Mouse (Mus musculus) liver, embryonic 12.5 days (tissue): ENCODE results near the gene Lemd2. TPM values are rescaled to one million over a fixed set of nuclear protein-coding genes. Genes with fewer than 3 reads are reported as not detected.

Source experiments
- ATAC-seq: fragments of 200-750 bp; cut with Nextera tagmentation; 2 replicates; pipeline ENCODE4 v1.8.0; 2017; ENCODE audit warnings: moderate number of reproducible peaks, mild to moderate bottlenecking, moderate library complexity
- H3K27ac ChIP-seq: fragments of 300-500 bp; sonication (generic); 2 replicates; pipeline ENCODE4 v1.5.1; 2016; ENCODE audit warnings: mild to moderate bottlenecking
- H3K27me3 ChIP-seq: fragments of 300-500 bp; sonication (generic); replicated peaks from 2 replicates; pipeline ENCODE4 v1.6.1; 2016; ENCODE audit warnings: mild to moderate bottlenecking, moderate library complexity
- H3K36me3 ChIP-seq: fragments of 300-500 bp; sonication (generic); 2 replicates; pipeline ENCODE4 v1.6.1; 2016; ENCODE audit warnings: mild to moderate bottlenecking, moderate library complexity
- H3K4me1 ChIP-seq: fragments of 300-500 bp; sonication (generic); 2 replicates; pipeline ENCODE4 v1.6.1; 2016
- H3K4me2 ChIP-seq: fragments of 300-500 bp; sonication (generic); 2 replicates; pipeline ENCODE4 v1.6.1; 2016; ENCODE audit warnings: mild to moderate bottlenecking, moderate library complexity
- H3K4me3 ChIP-seq: fragments of 300-500 bp; sonication (generic); 2 replicates; pipeline ENCODE4 v1.5.1; 2016; ENCODE audit warnings: mild to moderate bottlenecking, moderate library complexity
- H3K9ac ChIP-seq: fragments of 300-500 bp; sonication (generic); 2 replicates; pipeline ENCODE4 v1.6.1; 2016; ENCODE audit warnings: mild to moderate bottlenecking, moderate library complexity
- H3K9me3 ChIP-seq: fragments of 300-500 bp; sonication (generic); replicated peaks from 2 replicates; pipeline ENCODE4 v1.6.1; 2016; ENCODE audit warnings: mild to moderate bottlenecking, moderate library complexity
- WGBS: fragments of 180-500 bp; shearing (Covaris S2); methylation state at CpG from one replicate; pipeline ENCODE4 v1.1.7; 2016; ENCODE audit not compliant: insufficient replicate concordance; 5-methylcytosine and 5-hydroxymethylcytosine counted together
- polyA plus RNA-seq: library from polyadenylated mRNA; unstranded; fragments of >200 nt; fragmentation: Nextera tagmentation; extraction: Ambion mirVana; gene quantifications from 2 replicates; pipeline ENCODE4 v1.2.1, GENCODE M21; 2016

Lemd2 gene
- polyA plus RNA-seq, 1 experiment from 2014 or later, result 13.1 TPM

GRCm38 (mm10) chr17:27168569-27168968 is 35.7 kb downstream of the Lemd2 start:
- Histone ChIP-seq H3K9me3 (no peaks in the 10 kb centered on the region), H3K27ac (no peak overlapping the region), H3K4me1 (peaks cover 29% of the 10 kb centered on the region), H3K9ac (no peak overlapping the region), H3K36me3 (no peaks in the 10 kb centered on the region), H3K4me2 (no peak overlapping the region), H3K27me3 (peaks cover 23% of the 10 kb centered on the region), H3K4me3 (no peak overlapping the region)
- WGBS, result 80% methylated on average over 4 of the region's 4 CpGs
- no peak for ATAC-seq

- Histone ChIP-seq H3K9me3 (no peaks in the 10 kb centered on the region), H3K4me3 (no peak within 1 kb of the TSS), H3K4me2 (no peak within 1 kb of the TSS), H3K9ac (no peak within 1 kb of the TSS), H3K27ac (no peak within 1 kb of the TSS), H3K4me1 (peaks cover 23% of the 10 kb centered on the region), H3K36me3 (no peaks in the 10 kb centered on the region), H3K27me3 (peaks cover 23% of the 10 kb centered on the region)
- WGBS, result 53% methylated on average over 4 of the region's 4 CpGs
- ATAC-seq, result no peak
Observed at GRCm38 (mm10) chr17:27167545-27167944, 36.7 kb downstream of the Lemd2 start, which contains the start of gene Ip6k3. Gene Ip6k3 (minus strand): TSS chr17:27167795.

GRCm38 (mm10) chr17:27166901-27167300 is 37.4 kb downstream of the Lemd2 start:
- no peak overlapping the region for H3K27ac ChIP-seq
- H3K9ac ChIP-seq, result no peak overlapping the region
- peaks cover 18% of the 10 kb centered on the region for H3K27me3 ChIP-seq
- no peaks in the 10 kb centered on the region for H3K9me3 ChIP-seq
- no peak for ATAC-seq
- peaks cover 23% of the 10 kb centered on the region for H3K4me1 ChIP-seq
- H3K4me3 ChIP-seq, result no peak overlapping the region
- H3K4me2 ChIP-seq, result no peak overlapping the region
- 57% methylated on average over 6 of the region's 6 CpGs for WGBS
- no peaks in the 10 kb centered on the region for H3K36me3 ChIP-seq

GRCm38 (mm10) chr17:27165054-27165773 is 39.1 kb downstream of the Lemd2 start:
- peak overlapping the region; percentile 48 for H3K27ac ChIP-seq
- peak overlapping the region; percentile 33 for H3K4me2 ChIP-seq
- no peaks in the 10 kb centered on the region for H3K9me3 ChIP-seq
- H3K36me3 ChIP-seq, result no peaks in the 10 kb centered on the region
- 65% methylated on average over 8 of the region's 8 CpGs for WGBS
- H3K9ac ChIP-seq, result peak overlapping the region; percentile 22; the same call in 1 of the 2 replicates
- H3K27me3 ChIP-seq, result peaks cover 11% of the 10 kb centered on the region; the same call in 1 of the 2 replicates
- peaks cover 25% of the 10 kb centered on the region for H3K4me1 ChIP-seq
- H3K4me3 ChIP-seq, result no peak overlapping the region
- no peak for ATAC-seq

GRCm38 (mm10) chr17:27160905-27161304 is 43.4 kb downstream of the Lemd2 start:
- Histone ChIP-seq H3K9me3 (no peaks in the 10 kb centered on the region), H3K27me3 (peaks cover 9% of the 10 kb centered on the region; the same call in 1 of the 2 replicates), H3K4me2 (no peak overlapping the region), H3K9ac (no peak overlapping the region), H3K27ac (no peak overlapping the region), H3K36me3 (no peaks in the 10 kb centered on the region), H3K4me1 (peaks cover 42% of the 10 kb centered on the region), H3K4me3 (no peak overlapping the region)
- ATAC-seq, result no peak
- 67% methylated on average over 4 of the region's 4 CpGs for WGBS

- no peak for ATAC-seq
- H3K36me3 ChIP-seq, result no peaks in the 10 kb centered on the region
- H3K4me3 ChIP-seq, result no peak overlapping the region
- H3K27me3 ChIP-seq, result peaks cover 9% of the 10 kb centered on the region; the same call in 1 of the 2 replicates
- no peaks in the 10 kb centered on the region for H3K9me3 ChIP-seq
- peaks cover 44% of the 10 kb centered on the region for H3K4me1 ChIP-seq
- H3K4me2 ChIP-seq, result no peak overlapping the region
- no peak overlapping the region for H3K27ac ChIP-seq
- H3K9ac ChIP-seq, result no peak overlapping the region
- 55% methylated on average over 7 of the region's 7 CpGs for WGBS
Observed at GRCm38 (mm10) chr17:27159169-27159568, 45.1 kb downstream of the Lemd2 start.

GRCm38 (mm10) chr17:27158439-27158838 is 45.8 kb downstream of the Lemd2 start:
- no peak overlapping the region for H3K4me2 ChIP-seq
- peaks cover 52% of the 10 kb centered on the region for H3K4me1 ChIP-seq
- no peak overlapping the region for H3K27ac ChIP-seq
- no peaks in the 10 kb centered on the region for H3K9me3 ChIP-seq
- peaks cover 9% of the 10 kb centered on the region; the same call in 1 of the 2 replicates for H3K27me3 ChIP-seq
- 85% methylated on average over 6 of the region's 6 CpGs for WGBS
- no peaks in the 10 kb centered on the region for H3K36me3 ChIP-seq
- H3K4me3 ChIP-seq, result no peak overlapping the region
- no peak for ATAC-seq
- H3K9ac ChIP-seq, result no peak overlapping the region

GRCm38 (mm10) chr17:27155752-27156151 is 48.5 kb downstream of the Lemd2 start:
- 80% methylated on average over 8 of the region's 8 CpGs for WGBS
- H3K4me3 ChIP-seq, result no peak overlapping the region
- H3K27ac ChIP-seq, result no peak overlapping the region
- H3K36me3 ChIP-seq, result no peaks in the 10 kb centered on the region
- H3K9me3 ChIP-seq, result no peaks in the 10 kb centered on the region
- no peak for ATAC-seq
- peaks cover 76% of the 10 kb centered on the region for H3K4me1 ChIP-seq
- peaks cover 9% of the 10 kb centered on the region for H3K27me3 ChIP-seq
- H3K4me2 ChIP-seq, result no peak overlapping the region
- no peak overlapping the region for H3K9ac ChIP-seq

GRCm38 (mm10) chr17:27154881-27155280 is 49.4 kb downstream of the Lemd2 start:
- Histone ChIP-seq H3K27me3 (peaks cover 7% of the 10 kb centered on the region), H3K27ac (no peak overlapping the region), H3K9me3 (no peaks in the 10 kb centered on the region), H3K4me3 (no peak overlapping the region), H3K36me3 (no peaks in the 10 kb centered on the region), H3K4me1 (peaks cover 81% of the 10 kb centered on the region), H3K4me2 (no peak overlapping the region), H3K9ac (peak overlapping the region; percentile 10; the same call in 1 of the 2 replicates)
- no peak for ATAC-seq
- 70% methylated on average over 6 of the region's 6 CpGs for WGBS

- ATAC-seq, result no peak
- H3K4me1 ChIP-seq, result peaks cover 81% of the 10 kb centered on the region
- no peak overlapping the region for H3K4me2 ChIP-seq
- H3K27ac ChIP-seq, result peak overlapping the region; percentile 94
- H3K4me3 ChIP-seq, result no peak overlapping the region
- no peaks in the 10 kb centered on the region for H3K9me3 ChIP-seq
- H3K36me3 ChIP-seq, result no peaks in the 10 kb centered on the region
- 88% methylated on average over 14 of the region's 14 CpGs for WGBS
- peak overlapping the region; percentile 36; the same call in 1 of the 2 replicates for H3K9ac ChIP-seq
- peaks cover 13% of the 10 kb centered on the region for H3K27me3 ChIP-seq
Observed at GRCm38 (mm10) chr17:27154256-27154655, 50.0 kb downstream of the Lemd2 start.

- Histone ChIP-seq H3K4me2 (no peak overlapping the region), H3K27ac (peak overlapping the region; percentile 94), H3K9me3 (no peaks in the 10 kb centered on the region), H3K4me1 (peaks cover 76% of the 10 kb centered on the region), H3K36me3 (no peaks in the 10 kb centered on the region), H3K27me3 (peaks cover 16% of the 10 kb centered on the region), H3K4me3 (no peak overlapping the region), H3K9ac (peak overlapping the region; percentile 36; the same call in 1 of the 2 replicates)
- ATAC-seq, result no peak
- WGBS, result 67% methylated on average over 9 of the region's 9 CpGs
Observed at GRCm38 (mm10) chr17:27153773-27154193, 50.5 kb downstream of the Lemd2 start.

GRCm38 (mm10) chr17:27152976-27153723 is 51.1 kb downstream of the Lemd2 start:
- H3K9me3 ChIP-seq, result no peaks in the 10 kb centered on the region
- H3K27ac ChIP-seq, result peak overlapping the region; percentile 94
- peak overlapping the region; percentile 62 for H3K9ac ChIP-seq
- peaks cover 70% of the 10 kb centered on the region for H3K4me1 ChIP-seq
- H3K36me3 ChIP-seq, result no peaks in the 10 kb centered on the region
- H3K27me3 ChIP-seq, result peaks cover 16% of the 10 kb centered on the region
- peak; percentile 94 for ATAC-seq
- H3K4me2 ChIP-seq, result peak overlapping the region; percentile 50
- no peak overlapping the region for H3K4me3 ChIP-seq
- WGBS, result 30% methylated on average over 8 of the region's 8 CpGs
